Mouse (Mus musculus): Measurements from ENCODE around the gene Tmem147.
A peak's percentile ranks its signal among the peaks of the same experiment; 100 is the strongest.
"Not testable (repeated sequence)": the region's sequence is repeated elsewhere in the genome, so short reads cannot be mapped to it uniquely, and the experiment has no call there.

Gene Tmem147

DNA sequence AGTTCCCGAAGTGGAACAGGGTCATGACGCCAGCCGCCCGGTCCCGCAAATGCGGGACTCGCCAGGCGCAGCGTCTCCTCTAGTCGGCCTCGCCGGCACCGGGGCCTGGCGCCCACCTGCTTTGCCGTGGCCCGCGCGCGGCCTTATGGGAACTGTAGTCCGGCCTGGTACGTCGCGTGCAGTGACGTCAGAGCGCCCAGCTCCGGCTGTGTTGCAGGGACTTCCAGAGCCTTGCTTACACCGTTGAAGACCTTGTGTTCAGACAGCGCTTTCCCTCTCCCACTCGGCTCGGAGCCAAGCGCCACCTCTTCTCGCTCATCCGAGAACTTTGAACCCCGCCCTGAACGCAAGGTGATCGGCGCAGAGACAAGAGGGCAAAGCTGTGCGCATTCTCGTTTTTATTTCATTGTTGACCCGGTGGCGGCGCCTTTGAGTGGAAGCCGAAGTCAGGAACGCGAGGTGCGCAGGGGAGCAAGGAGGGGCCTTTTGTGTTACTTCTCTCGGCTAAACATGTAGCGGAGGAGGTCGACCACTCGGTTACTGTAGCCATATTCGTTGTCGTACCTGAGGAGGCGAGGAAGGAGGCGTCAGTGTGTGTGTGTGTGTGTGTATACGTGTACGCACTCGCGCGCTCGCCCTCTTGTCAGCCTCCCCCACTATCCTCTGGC, at the start of gene Tmem147:
TSS of gene Tmem147 (minus strand) at position 145 of the 668 bp plus-strand sequence.
- peak; percentile 97 to 98 for DNase-seq (ENCODE audit: low spot score in 2 of 2)

DNA sequence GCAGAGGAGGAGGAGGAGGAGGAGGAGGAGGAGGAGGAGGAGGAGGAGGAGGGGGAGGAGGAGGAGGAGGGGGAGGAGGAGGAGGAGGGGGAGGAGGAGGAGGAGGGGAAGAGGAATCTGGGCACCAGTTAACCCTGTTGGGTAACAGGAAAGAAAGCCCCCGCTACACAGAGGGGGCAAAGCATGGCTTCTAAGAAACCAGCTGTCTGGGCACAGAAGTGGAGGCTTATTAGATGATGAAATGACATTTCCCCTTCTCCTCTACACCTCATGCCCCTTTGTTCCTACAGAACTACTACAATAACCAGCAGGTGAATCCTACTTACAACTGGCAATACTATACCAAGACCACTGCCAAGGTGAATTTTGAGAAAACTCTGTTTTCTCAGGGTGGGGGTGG, 48.6 kb upstream of the Tmem147 start:
- DNase-seq (ENCODE audit: low spot score in 2 of 2): no peak

DNA sequence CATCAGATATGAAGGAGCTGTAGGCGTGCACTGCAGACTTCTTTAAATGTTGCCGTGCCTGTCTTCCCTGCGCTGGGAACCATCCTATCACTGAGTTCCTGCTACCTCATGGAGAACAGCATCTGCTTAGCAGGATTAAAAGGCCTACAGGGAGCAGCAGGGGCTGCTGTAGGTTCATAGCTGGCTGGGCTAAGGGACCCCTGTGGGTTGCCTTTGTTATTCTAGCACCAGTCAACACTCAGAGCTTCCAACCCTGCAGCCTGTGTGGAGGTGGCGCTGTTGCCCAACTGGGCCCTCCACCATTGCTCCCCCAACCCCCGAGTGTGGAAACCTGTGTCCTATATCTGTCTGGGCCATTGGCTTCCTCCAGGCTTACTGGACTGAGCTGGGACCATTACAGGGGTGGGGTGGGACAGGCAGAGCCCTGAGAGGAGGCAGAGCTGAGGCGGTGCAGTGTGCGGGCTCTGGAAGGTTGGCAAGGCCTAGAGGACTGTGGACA, 47.8 kb upstream of the Tmem147 start:
- no peak for DNase-seq (ENCODE audit: low spot score in 2 of 2)

- no peak for DNase-seq (ENCODE audit: low spot score in 2 of 2)
Measured at GRCm38 (mm10) chr7:30776104-30776503, 46.8 kb upstream of the Tmem147 start.

- DNase-seq (ENCODE audit: low spot score in 2 of 2): no peak
Measured at GRCm38 (mm10) chr7:30769236-30769635, 39.9 kb upstream of the Tmem147 start.

- DNase-seq (ENCODE audit: low spot score in 2 of 2): no peak
Measured at GRCm38 (mm10) chr7:30766408-30766807, 37.1 kb upstream of the Tmem147 start.

GRCm38 (mm10) chr7:30765173-30765572, 35.8 kb upstream of the Tmem147 start:
- no peak for DNase-seq (ENCODE audit: low spot score in 2 of 2)

GRCm38 (mm10) chr7:30763456-30763855, 34.1 kb upstream of the Tmem147 start, which contains the start of gene Dmkn:
Dmkn (plus strand) TSS chr7:30763756.
- no peak for DNase-seq (ENCODE audit: low spot score in 2 of 2)

DNA sequence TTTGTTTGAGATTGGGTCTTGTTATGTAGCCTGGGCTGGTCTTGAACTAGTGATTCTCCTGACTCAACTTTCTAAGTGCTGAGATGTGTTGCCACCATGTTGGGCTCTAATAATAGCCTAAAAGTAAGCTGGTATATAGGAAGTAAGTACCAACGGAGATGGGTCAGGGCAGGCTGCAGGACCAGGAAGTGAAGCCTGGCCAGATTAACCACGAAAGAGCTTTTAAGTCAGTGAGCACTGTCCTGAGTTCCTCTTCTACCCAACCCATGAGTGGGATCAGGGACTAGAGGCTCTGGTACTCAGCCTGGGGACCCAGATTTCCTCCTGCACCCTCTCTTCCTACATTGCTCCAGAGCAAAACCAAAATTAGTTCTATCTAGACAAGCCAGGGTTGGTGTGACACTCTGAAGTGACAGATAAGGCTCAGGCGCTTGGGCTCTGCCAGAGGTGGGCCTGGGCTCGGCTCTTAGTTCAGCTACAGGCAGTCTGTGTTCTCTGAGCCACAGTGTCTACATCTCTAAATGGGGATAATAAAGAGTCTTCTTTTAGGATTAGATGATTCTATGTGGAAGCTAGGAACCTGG, 32.5 kb upstream of the Tmem147 start:
- DNase-seq (ENCODE audit: low spot score in 2 of 2): no peak

GRCm38 (mm10) chr7:30758853-30759252, 29.5 kb upstream of the Tmem147 start:
- DNase-seq (ENCODE audit: low spot score in 2 of 2): no peak

GRCm38 (mm10) chr7:30757001-30757400, 27.7 kb upstream of the Tmem147 start:
- no peak for DNase-seq (ENCODE audit: low spot score in 2 of 2)

DNA sequence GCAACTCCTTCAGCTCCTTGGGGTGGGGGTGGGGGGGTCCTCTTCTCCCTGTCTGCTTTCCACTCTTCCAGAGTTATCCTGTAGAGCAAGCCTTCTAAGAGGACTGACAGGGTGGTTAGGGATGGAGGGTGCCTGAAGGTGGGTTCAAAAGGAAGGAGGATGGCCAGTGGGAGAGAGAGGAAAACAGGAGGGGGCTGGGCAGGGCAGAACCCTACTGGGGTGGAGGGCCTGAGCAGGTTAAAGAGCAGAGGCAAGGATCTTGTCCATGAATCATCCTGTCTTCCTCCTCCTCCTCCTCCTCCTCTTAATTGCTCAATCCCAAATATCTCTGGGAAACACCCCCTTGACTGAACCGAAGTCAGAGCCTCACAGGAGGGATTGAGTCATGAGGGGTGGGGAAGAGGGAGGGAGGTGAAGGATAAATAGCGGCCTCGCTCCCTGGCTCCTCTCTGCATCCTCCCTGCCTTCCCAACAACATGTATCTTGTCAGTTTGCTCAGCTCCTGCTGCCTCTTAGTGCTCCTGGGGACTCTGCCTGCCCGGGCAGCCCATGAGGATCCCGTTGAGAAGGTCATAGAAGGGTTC, 21.8 kb upstream of the Tmem147 start, which contains the start of gene Sbsn:
TSS of gene Sbsn (plus strand) at position 386 of the 584 bp plus-strand sequence.
- no peak for DNase-seq (ENCODE audit: low spot score in 2 of 2)

GRCm38 (mm10) chr7:30749824-30750606, 20.7 kb upstream of the Tmem147 start:
- DNase-seq (ENCODE audit: low spot score in 2 of 2): no peak

DNA sequence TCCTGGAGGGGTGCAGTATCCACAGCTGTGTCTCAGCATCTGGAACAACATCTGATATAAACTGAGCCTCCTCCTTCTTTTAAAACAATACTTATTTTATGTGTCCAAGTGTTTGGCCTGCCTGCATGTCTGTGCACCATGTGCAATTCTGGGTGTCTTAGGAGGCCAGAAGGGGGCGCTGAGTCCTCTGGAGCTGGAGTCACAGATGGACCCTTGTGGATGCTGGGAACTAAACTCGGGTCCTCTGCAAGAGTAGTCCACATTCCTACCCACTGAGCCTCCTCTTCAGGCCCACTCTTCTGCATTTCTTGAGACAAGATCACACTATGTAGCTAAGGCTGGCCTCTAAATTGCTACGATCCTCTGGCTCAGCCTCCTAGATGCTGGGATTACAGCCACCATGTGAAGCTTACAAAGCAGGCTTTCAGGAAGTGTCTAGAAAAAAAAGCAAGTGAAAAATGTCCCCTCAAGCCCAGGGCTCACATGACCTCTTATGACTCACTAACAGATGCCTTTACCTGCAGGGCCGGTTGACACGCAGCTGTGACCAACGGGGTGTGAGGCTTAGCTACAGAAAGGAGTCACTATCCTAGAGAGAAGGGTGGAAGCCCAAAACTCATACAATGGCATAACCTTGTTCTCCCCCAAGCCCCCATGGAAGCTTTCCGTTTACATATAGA, 18.3 kb upstream of the Tmem147 start:
- no peak for DNase-seq (ENCODE audit: low spot score in 2 of 2)

DNA sequence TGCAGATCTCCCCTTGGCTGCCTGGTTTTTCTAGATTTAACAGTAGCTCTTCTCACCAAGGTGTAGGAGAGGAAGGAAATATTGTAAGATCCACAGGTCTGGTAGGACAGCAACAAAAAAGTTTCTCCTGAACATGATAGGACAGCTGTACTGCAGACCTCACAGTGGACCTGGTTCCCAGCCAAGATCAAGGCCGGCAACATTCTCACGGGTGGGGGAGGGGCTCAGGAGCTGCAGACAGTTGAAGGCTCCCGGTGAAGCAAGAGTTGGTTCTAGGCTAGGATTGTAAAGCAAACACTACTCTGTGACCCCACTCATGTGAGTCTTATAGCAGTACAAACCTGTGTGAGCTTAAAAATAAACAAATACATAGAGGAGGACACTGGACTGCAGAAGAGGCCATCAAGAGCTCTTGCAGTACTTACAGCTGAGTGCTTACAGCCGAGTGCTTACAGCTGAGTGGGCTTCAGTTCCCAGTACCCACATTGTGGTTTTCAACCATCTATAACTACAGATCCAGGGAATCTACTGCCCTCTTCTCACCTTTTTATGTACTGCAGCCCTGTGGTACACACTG, 14.8 kb upstream of the Tmem147 start:
- no peak for DNase-seq (ENCODE audit: low spot score in 2 of 2)

DNA sequence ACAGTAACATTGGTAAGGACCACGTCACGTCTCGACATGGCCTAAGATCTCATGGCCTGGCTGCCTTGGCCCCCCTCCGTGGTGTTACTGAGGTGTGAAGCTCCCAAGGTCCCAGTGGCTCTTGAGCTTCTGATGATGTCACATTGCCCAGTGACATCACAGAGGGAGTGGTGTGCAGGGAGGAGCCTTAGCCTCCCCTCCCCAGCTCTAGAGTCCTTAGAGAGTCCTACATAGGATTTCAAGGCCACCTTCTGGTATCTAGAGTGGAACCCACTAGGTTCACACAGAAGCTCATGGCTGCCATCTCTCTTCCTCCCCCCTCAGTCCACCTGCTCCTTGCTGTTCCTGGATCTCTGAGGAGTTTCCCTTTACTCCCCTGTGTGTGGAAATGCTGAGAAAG, 14.3 kb upstream of the Tmem147 start, which contains the start of gene Gapdhs:
TSS of gene Gapdhs (minus strand) at position 65 of the 400 bp plus-strand sequence.
- DNase-seq (ENCODE audit: low spot score in 2 of 2): not testable (repeated sequence)

- not testable (repeated sequence) for DNase-seq (ENCODE audit: low spot score in 2 of 2)
Measured at GRCm38 (mm10) chr7:30742570-30742969, 13.2 kb upstream of the Tmem147 start.

DNA sequence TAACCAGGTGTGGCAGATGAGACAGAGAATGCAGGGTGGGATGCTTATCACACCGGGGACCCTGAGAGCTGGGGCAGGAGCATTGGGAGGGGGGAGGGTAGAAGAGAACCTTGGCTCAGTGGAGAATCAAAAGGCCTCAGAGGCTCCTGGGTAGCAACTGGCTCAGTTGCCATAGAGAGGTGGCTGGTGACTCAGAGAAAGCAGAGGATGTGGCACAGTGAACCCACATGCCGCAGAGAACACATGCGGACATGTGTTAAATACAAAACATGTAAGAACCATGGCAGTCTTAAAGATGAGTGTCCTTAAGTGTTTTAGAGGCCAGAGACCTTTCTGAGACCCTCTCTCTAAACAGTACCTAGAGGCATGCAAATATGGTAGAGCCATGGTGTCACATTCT, 6.9 kb upstream of the Tmem147 start:
- DNase-seq (ENCODE audit: low spot score in 2 of 2): no peak

GRCm38 (mm10) chr7:30730064-30730722, 853 bp upstream of the Tmem147 start:
- peak in 1 of 2 experiments; percentile 26 for DNase-seq (ENCODE audit: low spot score in 2 of 2)

DNA sequence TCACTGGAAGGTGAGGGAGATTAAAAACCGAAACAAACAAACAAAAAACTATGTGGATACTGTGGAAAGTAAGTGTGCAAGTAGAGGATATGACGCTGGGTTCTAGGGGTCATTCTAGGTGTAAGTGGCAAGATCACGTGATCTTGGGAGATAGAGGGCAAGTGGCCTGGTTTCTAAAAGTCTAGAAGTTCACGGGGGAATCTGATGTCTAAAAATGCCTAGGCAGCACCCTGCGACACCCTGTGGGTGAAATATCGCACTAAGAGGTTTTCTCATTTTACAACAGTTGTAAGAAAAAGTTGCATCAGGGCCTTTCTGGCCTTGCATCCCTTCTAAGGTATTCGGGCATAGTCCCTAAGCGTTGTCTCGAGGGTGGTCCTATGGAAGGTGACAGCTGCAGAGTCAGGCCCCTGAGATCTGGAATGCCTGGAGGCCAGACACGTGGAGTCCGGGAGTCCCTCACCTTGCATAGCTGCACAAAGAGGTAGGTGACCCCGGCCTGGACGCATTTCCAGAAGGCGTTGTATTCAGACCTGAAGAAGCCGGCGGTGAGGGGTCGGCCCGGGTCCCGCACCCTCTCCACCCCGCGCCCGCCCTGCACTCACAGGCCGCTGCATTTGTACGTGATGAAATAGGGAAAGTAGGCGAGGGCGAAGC, 473 bp downstream of the Tmem147 start:
- DNase-seq (ENCODE audit: low spot score in 2 of 2): no peak
